Mouse (Mus musculus) stomach, postnatal 0 days (tissue): ENCODE data around the gene Vmn1r211. TPM values are rescaled to one million over a fixed set of nuclear protein-coding genes. Genes with fewer than 3 reads are reported as not detected.
"Not testable (repeated sequence)": the region's sequence is repeated elsewhere in the genome, so short reads cannot be mapped to it uniquely, and the experiment has no call there.

Source experiments
- ATAC-seq: fragments of 200-750 bp; cut with Nextera tagmentation; 2 replicates; pipeline ENCODE4 v1.8.0; 2017; ENCODE audit not compliant: low FRiP score, low TSS enrichment
- DNase-seq: peaks from one replicate; pipeline ENCODE4 v3.0.0-alpha.2; 2016; ENCODE audit warnings: low spot score
- H3K27ac ChIP-seq: fragments of 300-500 bp; sonication (generic); replicated peaks from 2 replicates; pipeline ENCODE4 v1.5.1; 2014; ENCODE audit warnings: mild to moderate bottlenecking, control low read depth
- H3K27me3 ChIP-seq: fragments of 300-500 bp; sonication (generic); 2 replicates; pipeline ENCODE4 v1.6.1; 2014; ENCODE audit warnings: low read length; ENCODE audit not compliant: control insufficient read depth, insufficient read depth
- H3K36me3 ChIP-seq: fragments of 300-500 bp; sonication (generic); 2 replicates; pipeline ENCODE4 v1.6.1; 2014; ENCODE audit warnings: low read length, mixed read lengths; ENCODE audit not compliant: control insufficient read depth, insufficient read depth
- H3K4me1 ChIP-seq: fragments of 300-500 bp; sonication (generic); replicated peaks from 2 replicates; pipeline ENCODE4 v1.6.1; 2014; ENCODE audit warnings: antibody characterized with exemption; ENCODE audit not compliant: control insufficient read depth, insufficient read depth
- H3K4me2 ChIP-seq: fragments of 300-500 bp; sonication (generic); replicated peaks from 2 replicates; pipeline ENCODE4 v1.6.1; 2014; ENCODE audit warnings: low read depth, mild to moderate bottlenecking, control low read depth, moderate library complexity
- H3K4me3 ChIP-seq: fragments of 300-500 bp; sonication (generic); 2 replicates; pipeline ENCODE4 v1.5.1; 2014; ENCODE audit warnings: low read depth, low read length, control low read depth
- H3K9ac ChIP-seq: fragments of 300-500 bp; sonication (generic); 2 replicates; pipeline ENCODE4 v1.6.1; 2014; ENCODE audit warnings: mild to moderate bottlenecking, low read length, control low read depth, mixed read lengths
- H3K9me3 ChIP-seq: fragments of 300-500 bp; sonication (generic); 2 replicates; pipeline ENCODE4 v1.6.1; 2016; ENCODE audit warnings: low read length; ENCODE audit not compliant: control insufficient read depth
- CTCF ChIP-seq: IDR thresholded peaks from 2 replicates; pipeline ENCODE4 v1.5.1; 2016; ENCODE audit warnings: antibody characterized with exemption, low read depth, mild to moderate bottlenecking, moderate library complexity
- EP300 ChIP-seq: optimal IDR thresholded peaks from 2 replicates; pipeline ENCODE3; 2016; ENCODE audit warnings: antibody characterized with exemption
- WGBS: fragments of 180-500 bp; shearing (Covaris S2); extraction: QIAGEN DNeasy Blood & Tissue Kit; methylation state at CpG from one replicate; pipeline ENCODE4 v1.1.7; 2014; 5-methylcytosine and 5-hydroxymethylcytosine counted together
- polyA plus RNA-seq: library from polyadenylated mRNA; unstranded; fragments of >200 nt; fragmentation: Nextera tagmentation; extraction: Ambion mirVana; gene quantifications from 2 replicates; pipeline ENCODE4 v1.2.1, GENCODE M21; 2015

Vmn1r211 gene
- polyA plus RNA-seq: not detected in 2 replicates

DNA sequence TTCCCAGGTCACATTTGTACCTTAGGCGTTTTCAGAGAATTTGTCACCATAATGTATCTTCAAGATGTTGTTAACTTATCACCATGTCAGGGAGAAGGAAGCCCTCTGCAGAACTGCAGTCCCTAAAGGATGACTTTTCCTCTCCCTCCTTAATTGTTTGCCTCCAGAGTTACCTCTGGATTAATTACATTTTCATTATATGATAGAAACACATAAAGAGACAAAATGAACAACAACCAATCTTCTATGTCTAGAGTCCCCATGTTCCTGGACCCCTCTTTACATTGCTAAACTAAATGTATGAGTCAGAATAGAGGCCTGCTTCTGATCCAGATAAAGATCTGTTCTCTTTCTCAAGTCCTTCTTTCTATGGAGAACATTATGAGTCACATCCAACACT is at the start of gene Vmn1r211:
Gene Vmn1r211, minus strand, starts transcription at position 101 of the 400 bp plus-strand sequence.
- Histone ChIP-seq H3K4me1 (no peaks in the 10 kb centered on the region), H3K4me2 (no peak within 1 kb of the TSS), H3K27ac (no peak within 1 kb of the TSS), H3K27me3 (no peaks in the 10 kb centered on the region), H3K9me3 (no peaks in the 10 kb centered on the region), H3K4me3 (no peak within 1 kb of the TSS), H3K9ac (no peak within 1 kb of the TSS), H3K36me3 (no peaks in the 10 kb centered on the region)
- ATAC-seq (no peak), DNase-seq (no peak)
- TF ChIP-seq CTCF (no peak), EP300 (no peak)
- WGBS: 61% methylated on average over 1 of the region's 1 CpGs

DNA sequence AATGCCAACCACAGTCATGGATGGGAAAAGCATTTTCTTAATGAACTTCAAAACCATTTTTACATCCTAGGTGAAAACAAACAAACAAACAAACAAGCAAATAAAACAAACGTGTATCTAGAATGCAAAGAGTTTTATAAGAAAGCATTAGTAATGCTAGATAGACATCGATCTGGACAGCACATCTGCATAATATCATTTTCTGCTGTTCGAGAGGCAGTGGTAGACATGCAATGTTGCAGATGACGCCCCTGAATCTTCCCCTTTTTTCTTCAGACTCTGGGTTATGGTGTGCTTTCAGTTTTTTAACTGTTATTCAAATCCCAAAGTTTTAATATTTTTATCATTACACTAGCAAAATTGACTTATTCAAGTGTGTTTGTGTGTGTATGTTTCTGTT is 26.7 kb upstream of the Vmn1r211 start, which contains the start of gene Vmn1r212:
Gene Vmn1r212, minus strand, starts transcription at position 101 of the 400 bp plus-strand sequence.
- DNase-seq: no peak
- TF ChIP-seq CTCF (no peak), EP300 (no peak)
- 78% methylated on average over 4 of the region's 4 CpGs for WGBS
- Histone ChIP-seq H3K4me3 (no peak within 1 kb of the TSS), H3K4me1 (no peaks in the 10 kb centered on the region), H3K9me3 (no peaks in the 10 kb centered on the region), H3K4me2 (no peak within 1 kb of the TSS), H3K27me3 (no peaks in the 10 kb centered on the region), H3K9ac (no peak within 1 kb of the TSS), H3K36me3 (no peaks in the 10 kb centered on the region), H3K27ac (no peak within 1 kb of the TSS)
- no peak for ATAC-seq

DNA sequence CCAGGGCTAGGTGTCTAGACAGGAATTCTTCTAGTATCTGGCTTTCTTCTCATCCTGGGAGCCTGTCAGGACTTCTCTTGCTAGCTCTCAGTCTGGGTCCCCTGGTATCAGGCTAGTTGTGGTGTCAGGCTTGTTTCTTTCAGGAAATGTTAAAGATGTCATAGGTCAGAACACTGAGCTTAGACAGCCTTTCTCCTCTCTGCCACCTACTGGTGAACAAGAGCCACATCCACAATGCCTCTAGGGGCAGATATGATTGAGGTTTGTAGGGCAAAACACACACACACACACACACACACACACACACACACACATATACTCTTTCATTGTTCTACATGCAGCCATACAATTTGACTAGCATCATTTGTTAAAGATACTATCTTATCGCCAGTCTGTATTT is 21.9 kb upstream of the Vmn1r211 start:
- 94% methylated on average over 1 of the region's 1 CpGs for WGBS
- no peak for ATAC-seq

DNA sequence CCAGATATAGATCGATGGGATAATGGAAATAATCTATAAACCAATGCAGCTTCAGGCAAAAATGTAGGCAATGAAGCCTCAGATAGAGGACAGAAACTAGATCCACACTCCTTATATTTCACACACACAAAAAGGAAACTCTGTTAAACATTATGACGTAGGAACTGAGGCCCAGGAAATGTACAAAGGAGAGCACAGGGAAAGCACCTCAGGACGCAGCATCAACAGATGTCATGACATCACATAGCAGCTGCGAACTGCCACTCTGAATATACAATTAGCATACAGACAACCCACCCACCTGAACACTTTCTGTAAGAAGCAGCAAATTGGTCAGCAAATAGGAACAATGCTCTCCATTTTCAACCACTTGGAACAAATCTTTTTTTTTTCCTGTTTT is 2.6 kb downstream of the Vmn1r211 start:
- Histone ChIP-seq H3K9me3 (no peaks in the 10 kb centered on the region), H3K27me3 (no peaks in the 10 kb centered on the region), H3K4me2 (no peak overlapping the region), H3K4me3 (no peak overlapping the region), H3K36me3 (no peaks in the 10 kb centered on the region), H3K9ac (no peak overlapping the region), H3K4me1 (no peaks in the 10 kb centered on the region), H3K27ac (no peak overlapping the region)
- no peak for ATAC-seq
- WGBS: 69% methylated on average over 4 of the region's 4 CpGs
- no peak for TF ChIP-seq CTCF
- no peak for TF ChIP-seq EP300
- no peak for DNase-seq

More for the DNA sequence above, 21.9 kb upstream of the Vmn1r211 start:
- peak; percentile 44 for TF ChIP-seq CTCF
- no peak for TF ChIP-seq EP300
- H3K27ac ChIP-seq: no peak overlapping the region
- H3K9me3 ChIP-seq: no peaks in the 10 kb centered on the region
- H3K4me1 ChIP-seq: no peaks in the 10 kb centered on the region
- no peaks in the 10 kb centered on the region for H3K36me3 ChIP-seq
- H3K4me3 ChIP-seq: no peak overlapping the region
- no peak overlapping the region for H3K9ac ChIP-seq
- no peak for DNase-seq
- H3K4me2 ChIP-seq: no peak overlapping the region
- H3K27me3 ChIP-seq: no peaks in the 10 kb centered on the region

DNA sequence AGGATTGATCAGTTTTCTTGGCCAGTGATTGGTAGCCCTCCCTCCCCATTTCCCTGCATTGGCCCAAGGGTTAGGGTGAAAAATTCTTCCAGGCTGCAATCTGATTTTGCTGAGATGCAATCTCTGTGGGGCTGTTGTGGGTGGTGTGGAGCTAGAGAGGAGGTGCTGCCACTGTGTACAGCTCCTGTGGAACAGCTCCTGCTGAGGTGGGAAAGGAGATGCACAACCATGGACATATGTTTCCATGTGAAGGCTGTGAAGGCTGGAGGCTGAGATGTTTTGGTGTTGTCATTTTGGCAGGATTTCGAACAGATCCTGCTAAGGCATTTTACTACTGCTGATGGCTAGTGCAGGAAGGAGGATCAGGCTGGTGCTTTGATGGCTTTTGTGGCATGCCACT is 10.6 kb downstream of the Vmn1r211 start:
- H3K9me3 ChIP-seq: no peaks in the 10 kb centered on the region
- no peak overlapping the region for H3K9ac ChIP-seq
- DNase-seq (no peak), ATAC-seq (no peak)
- H3K36me3 ChIP-seq: no peaks in the 10 kb centered on the region
- no peak overlapping the region for H3K4me2 ChIP-seq
- no peaks in the 10 kb centered on the region for H3K4me1 ChIP-seq
- TF ChIP-seq CTCF (no peak), EP300 (no peak)
- H3K27me3 ChIP-seq: no peaks in the 10 kb centered on the region
- H3K27ac ChIP-seq: no peak overlapping the region
- 59% methylated on average over 1 of the region's 1 CpGs for WGBS
- H3K4me3 ChIP-seq: no peak overlapping the region

DNA sequence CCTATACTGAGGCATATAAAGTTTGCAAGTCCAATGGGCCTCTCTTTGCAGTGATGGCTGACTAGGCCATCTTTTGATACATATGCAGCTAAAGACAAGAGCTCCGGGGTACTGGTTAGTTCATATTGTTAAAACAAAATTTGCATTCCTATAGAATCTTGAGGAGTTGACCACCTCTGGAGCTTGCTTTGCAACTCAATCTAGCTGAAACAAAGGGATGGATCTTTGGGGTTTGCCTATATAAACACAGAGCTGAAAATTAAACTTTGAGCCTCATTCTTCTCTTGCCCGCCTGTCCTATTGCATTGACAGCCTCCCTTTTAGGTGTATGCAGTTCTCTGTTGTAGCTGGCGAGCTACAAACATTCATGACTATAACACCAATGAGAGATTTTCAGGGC is 13.1 kb downstream of the Vmn1r211 start:
- not testable (repeated sequence) for H3K27me3 ChIP-seq

More for the DNA sequence above, 13.1 kb downstream of the Vmn1r211 start:
- H3K27ac ChIP-seq, ATAC-seq, H3K9me3 ChIP-seq, DNase-seq, H3K4me3 ChIP-seq, H3K36me3 ChIP-seq, H3K4me1 ChIP-seq, H3K4me2 ChIP-seq, H3K9ac ChIP-seq: not testable (repeated sequence)
- WGBS: 79% methylated on average over 3 of the region's 3 CpGs
